Mouse (Mus musculus): ENCODE data around the gene Rbp2. TPM values are rescaled to one million over a fixed set of nuclear protein-coding genes. Genes with fewer than 3 reads are reported as not detected.

Gene Rbp2
- 0.43 TPM in 1 of 2 replicates, not detected in the other for polyA plus RNA-seq (2014; fragmentation: Nextera tagmentation; extraction: Ambion mirVana)

DNA sequence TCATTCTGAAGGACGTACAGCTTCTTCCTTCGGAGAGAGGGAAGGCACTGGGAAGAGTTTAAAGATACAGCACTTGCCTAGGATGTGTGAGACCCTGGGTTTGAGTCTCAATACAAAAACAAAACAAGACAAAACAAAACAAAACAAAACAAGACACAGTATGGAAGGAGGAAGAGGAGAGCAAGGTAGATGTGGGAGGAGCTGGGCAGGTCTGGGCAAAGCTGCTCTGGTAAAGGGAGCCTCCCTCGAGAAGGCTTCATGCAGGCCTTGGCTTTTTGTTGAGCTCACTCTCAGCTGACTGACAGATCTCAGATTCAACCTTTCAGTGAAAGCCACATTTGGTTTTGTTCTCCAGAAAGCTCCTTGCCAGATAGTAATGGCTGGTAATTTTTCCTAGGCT, at the start of gene Rbp2:
Gene Rbp2 (plus strand): TSS at position 301 of the 400 bp plus-strand sequence.
- ATAC-seq (ENCODE audit: insufficient read depth) (no peak), DNase-seq (no peak)
- WGBS, result 83% methylated on average over 3 of the region's 3 CpGs
- TF ChIP-seq CTCF (IDR thresholded peaks at IDR 0.05; ENCODE audit: low read depth), result no peak
- Histone ChIP-seq H3K27me3 (ENCODE audit: insufficient read depth, low read length) (no peaks in the 10 kb centered on the region), H3K4me2 (no peak within 1 kb of the TSS), H3K9ac (no peak within 1 kb of the TSS), H3K4me1 (ENCODE audit: insufficient read depth) (0 out of 2 replicates have a peak, but pooled peaks cover 3% of the 10 kb centered on the region), H3K27ac (ENCODE audit: low read depth) (no peak within 1 kb of the TSS), H3K36me3 (ENCODE audit: insufficient read depth) (no peaks in the 10 kb centered on the region), H3K4me3 (ENCODE audit: low read depth, low read length) (no peak within 1 kb of the TSS), H3K9me3 (ENCODE audit: low read depth, low read length) (no peaks in the 10 kb centered on the region)

DNA sequence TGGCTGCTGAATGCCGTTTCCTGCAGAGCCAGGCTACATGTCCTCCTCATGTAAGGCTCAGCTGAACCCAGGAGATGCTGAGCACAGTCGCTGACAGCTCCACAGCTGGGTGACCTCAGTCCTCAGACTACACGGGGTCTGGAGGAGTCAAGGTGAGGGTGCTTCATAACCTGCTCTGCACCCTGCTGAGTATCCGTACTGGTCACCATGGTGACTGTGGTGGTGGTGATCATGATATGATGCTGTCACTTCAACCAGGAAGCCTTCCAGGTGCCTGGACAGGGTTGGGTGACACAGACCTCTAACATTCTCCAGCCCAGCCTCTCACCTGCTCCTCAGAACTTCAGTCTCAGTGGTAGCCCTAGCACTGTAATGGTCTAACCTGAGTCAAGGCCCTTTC, 48.1 kb upstream of the Rbp2 start:
- H3K4me2 ChIP-seq, result no peak overlapping the region
- TF ChIP-seq CTCF (IDR thresholded peaks at IDR 0.05; ENCODE audit: low read depth), result no peak
- peaks cover 26% of the 10 kb centered on the region; the same call in 1 of the 2 replicates for H3K36me3 ChIP-seq (ENCODE audit: insufficient read depth)
- no peak overlapping the region for H3K27ac ChIP-seq (ENCODE audit: low read depth)
- H3K4me1 ChIP-seq (ENCODE audit: insufficient read depth), result no peaks in the 10 kb centered on the region
- no peaks in the 10 kb centered on the region for H3K27me3 ChIP-seq (ENCODE audit: insufficient read depth, low read length)
- WGBS, result 66% methylated on average over 4 of the region's 4 CpGs
- no peak for DNase-seq
- ATAC-seq (ENCODE audit: insufficient read depth), result no peak
- no peaks in the 10 kb centered on the region for H3K9me3 ChIP-seq (ENCODE audit: low read depth, low read length)
- H3K9ac ChIP-seq, result no peak overlapping the region
- H3K4me3 ChIP-seq (ENCODE audit: low read depth, low read length), result no peak overlapping the region

DNA sequence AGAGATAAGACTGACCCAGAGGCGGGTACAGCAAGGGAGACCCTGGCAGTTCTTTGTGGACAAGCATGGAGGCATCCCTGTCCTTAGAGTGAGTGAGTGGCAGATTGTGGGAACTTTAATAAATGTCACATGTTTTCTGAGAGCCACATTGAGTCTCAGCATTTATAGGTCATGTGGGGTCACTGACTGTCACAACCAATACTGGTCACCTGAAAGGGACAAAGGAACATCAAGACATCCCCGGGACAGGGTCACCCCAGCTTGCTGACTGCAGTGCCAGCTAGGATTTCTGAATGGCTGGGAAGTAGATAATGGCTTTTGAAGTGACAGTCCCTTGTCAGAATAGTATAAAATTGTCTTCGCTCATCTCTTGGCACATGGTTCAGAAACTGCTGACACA, 46.8 kb upstream of the Rbp2 start:
- DNase-seq (no peak), ATAC-seq (ENCODE audit: insufficient read depth) (no peak)
- Histone ChIP-seq H3K9ac (no peak overlapping the region), H3K4me3 (ENCODE audit: low read depth, low read length) (no peak overlapping the region), H3K9me3 (ENCODE audit: low read depth, low read length) (no peaks in the 10 kb centered on the region), H3K27ac (ENCODE audit: low read depth) (no peak overlapping the region), H3K4me1 (ENCODE audit: insufficient read depth) (no peaks in the 10 kb centered on the region), H3K36me3 (ENCODE audit: insufficient read depth) (peaks cover 32% of the 10 kb centered on the region; the same call in 1 of the 2 replicates), H3K27me3 (ENCODE audit: insufficient read depth, low read length) (no peaks in the 10 kb centered on the region), H3K4me2 (no peak overlapping the region)
- WGBS, result 53% methylated on average over 3 of the region's 3 CpGs
- no peak for TF ChIP-seq CTCF (IDR thresholded peaks at IDR 0.05; ENCODE audit: low read depth)

DNA sequence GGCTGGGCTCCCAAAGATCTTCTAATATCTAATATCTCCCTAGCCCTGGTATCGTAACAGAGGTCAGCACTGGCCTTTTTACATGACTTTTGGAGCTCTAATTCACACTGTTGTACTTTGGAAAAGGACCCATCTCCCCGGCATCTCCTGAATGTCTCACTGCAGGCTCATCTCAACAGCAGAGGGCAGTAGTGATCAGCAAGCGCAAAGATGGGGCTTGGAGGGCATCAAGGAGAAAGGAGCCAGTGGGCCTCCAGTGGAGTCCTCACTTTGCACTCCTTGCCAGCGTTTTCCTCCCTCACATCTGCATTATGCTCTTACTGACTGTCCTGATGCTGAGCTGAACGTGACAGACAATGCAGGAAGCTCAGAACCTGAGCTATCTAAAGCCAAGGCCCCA, 43.3 kb upstream of the Rbp2 start:
- H3K36me3 ChIP-seq (ENCODE audit: insufficient read depth), result peaks cover 41% of the 10 kb centered on the region
- no peaks in the 10 kb centered on the region for H3K9me3 ChIP-seq (ENCODE audit: low read depth, low read length)
- no peak overlapping the region for H3K4me2 ChIP-seq
- no peak overlapping the region for H3K27ac ChIP-seq (ENCODE audit: low read depth)
- peak; percentile 77 for TF ChIP-seq CTCF (IDR thresholded peaks at IDR 0.05; ENCODE audit: low read depth)
- H3K4me1 ChIP-seq (ENCODE audit: insufficient read depth), result no peaks in the 10 kb centered on the region
- WGBS, result 56% methylated on average over 5 of the region's 5 CpGs
- H3K4me3 ChIP-seq (ENCODE audit: low read depth, low read length), result no peak overlapping the region
- peak; percentile 68 for DNase-seq
- H3K27me3 ChIP-seq (ENCODE audit: insufficient read depth, low read length), result no peaks in the 10 kb centered on the region
- ATAC-seq (ENCODE audit: insufficient read depth), result no peak
- no peak overlapping the region for H3K9ac ChIP-seq

DNA sequence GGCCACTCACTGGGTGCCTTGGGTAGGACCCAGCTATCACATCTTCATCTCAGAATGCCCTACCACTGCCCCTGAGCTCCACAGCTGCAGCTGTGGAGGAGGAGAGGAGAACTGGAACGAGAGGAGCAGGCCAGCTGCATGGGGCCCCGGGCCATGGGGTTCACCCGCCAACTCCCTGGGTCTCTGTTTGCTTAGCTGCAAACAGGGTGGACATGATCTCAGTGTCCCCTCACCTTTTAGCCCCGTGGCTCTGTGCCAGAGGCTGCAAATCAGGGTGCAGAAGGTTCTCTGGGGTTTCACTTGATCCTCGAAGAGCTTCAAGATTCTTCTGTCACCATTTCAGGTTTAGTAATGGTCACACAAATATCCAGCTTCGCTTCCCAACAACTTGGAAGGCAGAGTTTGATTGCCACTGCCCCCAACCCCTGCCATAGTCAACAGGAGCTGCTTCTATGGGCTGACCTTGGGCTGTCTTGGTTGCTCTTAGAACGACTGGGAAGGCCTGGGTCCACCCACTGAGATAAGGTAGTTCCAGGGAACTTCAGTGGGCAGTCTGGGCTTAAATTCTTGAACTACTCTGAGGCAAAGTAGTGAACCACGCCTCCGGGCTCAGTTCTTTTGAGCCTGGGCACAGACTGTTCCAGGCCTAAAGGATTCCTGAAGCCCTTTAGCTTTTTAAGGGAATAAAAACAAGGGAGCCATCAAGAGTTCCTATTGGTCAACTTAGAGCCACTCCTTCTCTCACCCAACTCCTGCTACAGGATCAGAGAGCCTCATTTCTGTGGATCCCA, 40.4 kb upstream of the Rbp2 start:
- no peak overlapping the region for H3K4me2 ChIP-seq
- no peak overlapping the region for H3K27ac ChIP-seq (ENCODE audit: low read depth)
- H3K9me3 ChIP-seq (ENCODE audit: low read depth, low read length), result no peaks in the 10 kb centered on the region
- no peaks in the 10 kb centered on the region for H3K27me3 ChIP-seq (ENCODE audit: insufficient read depth, low read length)
- no peak overlapping the region for H3K9ac ChIP-seq
- ATAC-seq (ENCODE audit: insufficient read depth), result no peak
- H3K4me3 ChIP-seq (ENCODE audit: low read depth, low read length), result no peak overlapping the region
- TF ChIP-seq CTCF (IDR thresholded peaks at IDR 0.05; ENCODE audit: low read depth), result no peak
- peaks cover 34% of the 10 kb centered on the region for H3K36me3 ChIP-seq (ENCODE audit: insufficient read depth)
- DNase-seq, result no peak
- 82% methylated on average over 9 of the region's 9 CpGs for WGBS
- H3K4me1 ChIP-seq (ENCODE audit: insufficient read depth), result no peaks in the 10 kb centered on the region

DNA sequence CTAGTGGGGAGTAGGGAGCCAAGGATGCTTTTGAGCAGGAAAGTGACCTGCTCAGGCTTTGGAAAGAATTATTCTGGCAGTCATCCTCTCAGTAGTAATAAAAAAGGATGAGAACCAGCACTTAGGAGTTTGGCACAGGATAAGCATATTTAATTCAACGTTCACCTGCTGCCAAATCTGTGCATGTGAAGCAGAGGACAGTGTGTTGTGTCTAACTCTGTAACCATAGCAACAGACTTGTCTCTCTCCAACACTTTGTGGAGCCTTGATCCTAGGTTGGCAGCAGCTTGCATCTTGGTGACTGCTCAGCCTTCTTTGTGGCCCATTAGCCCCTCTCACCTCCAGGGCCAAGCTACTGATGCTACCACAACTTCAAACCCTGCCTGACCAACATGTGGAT, 34.9 kb upstream of the Rbp2 start:
- no peaks in the 10 kb centered on the region for H3K4me1 ChIP-seq (ENCODE audit: insufficient read depth)
- TF ChIP-seq CTCF (IDR thresholded peaks at IDR 0.05; ENCODE audit: low read depth), result no peak
- H3K27ac ChIP-seq (ENCODE audit: low read depth), result no peak overlapping the region
- no peak overlapping the region for H3K9ac ChIP-seq
- no peak overlapping the region for H3K4me3 ChIP-seq (ENCODE audit: low read depth, low read length)
- no peaks in the 10 kb centered on the region for H3K27me3 ChIP-seq (ENCODE audit: insufficient read depth, low read length)
- no peak for ATAC-seq (ENCODE audit: insufficient read depth)
- no peak for DNase-seq
- no peak overlapping the region for H3K4me2 ChIP-seq
- WGBS, result 61% methylated on average over 1 of the region's 1 CpGs
- no peaks in the 10 kb centered on the region for H3K9me3 ChIP-seq (ENCODE audit: low read depth, low read length)
- H3K36me3 ChIP-seq (ENCODE audit: insufficient read depth), result peaks cover 8% of the 10 kb centered on the region; the same call in 1 of the 2 replicates

DNA sequence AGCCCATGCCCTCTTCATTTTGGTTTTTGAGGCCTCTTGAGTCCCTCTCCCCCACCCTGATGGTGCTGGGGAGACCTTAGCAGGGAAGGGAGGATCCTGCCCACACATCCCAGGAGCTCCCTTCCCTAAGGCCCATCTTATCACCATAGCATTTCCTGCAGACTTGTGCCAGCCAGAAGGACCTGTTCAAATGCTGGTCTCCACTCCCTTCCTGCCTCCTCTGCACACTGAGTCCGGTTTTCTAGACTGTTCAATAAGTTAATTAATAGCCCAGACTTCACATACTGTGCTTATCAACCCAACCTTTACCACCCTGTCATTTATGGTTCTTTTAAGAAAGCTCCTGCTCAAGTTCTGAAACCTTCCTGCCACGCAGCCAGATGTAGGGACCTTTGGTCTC, 19.2 kb upstream of the Rbp2 start:
- 45% methylated on average over 2 of the region's 2 CpGs for WGBS
- Histone ChIP-seq H3K9ac (no peak overlapping the region), H3K4me3 (ENCODE audit: low read depth, low read length) (no peak overlapping the region), H3K27me3 (ENCODE audit: insufficient read depth, low read length) (no peaks in the 10 kb centered on the region), H3K4me2 (no peak overlapping the region), H3K4me1 (ENCODE audit: insufficient read depth) (no peaks in the 10 kb centered on the region), H3K27ac (ENCODE audit: low read depth) (no peak overlapping the region), H3K36me3 (ENCODE audit: insufficient read depth) (no peaks in the 10 kb centered on the region), H3K9me3 (ENCODE audit: low read depth, low read length) (no peaks in the 10 kb centered on the region)
- DNase-seq, result no peak
- ATAC-seq (ENCODE audit: insufficient read depth), result no peak
- TF ChIP-seq CTCF (IDR thresholded peaks at IDR 0.05; ENCODE audit: low read depth), result no peak

Data from lung, embryonic 14.5 days (tissue).